In the genomic region with DNA sequence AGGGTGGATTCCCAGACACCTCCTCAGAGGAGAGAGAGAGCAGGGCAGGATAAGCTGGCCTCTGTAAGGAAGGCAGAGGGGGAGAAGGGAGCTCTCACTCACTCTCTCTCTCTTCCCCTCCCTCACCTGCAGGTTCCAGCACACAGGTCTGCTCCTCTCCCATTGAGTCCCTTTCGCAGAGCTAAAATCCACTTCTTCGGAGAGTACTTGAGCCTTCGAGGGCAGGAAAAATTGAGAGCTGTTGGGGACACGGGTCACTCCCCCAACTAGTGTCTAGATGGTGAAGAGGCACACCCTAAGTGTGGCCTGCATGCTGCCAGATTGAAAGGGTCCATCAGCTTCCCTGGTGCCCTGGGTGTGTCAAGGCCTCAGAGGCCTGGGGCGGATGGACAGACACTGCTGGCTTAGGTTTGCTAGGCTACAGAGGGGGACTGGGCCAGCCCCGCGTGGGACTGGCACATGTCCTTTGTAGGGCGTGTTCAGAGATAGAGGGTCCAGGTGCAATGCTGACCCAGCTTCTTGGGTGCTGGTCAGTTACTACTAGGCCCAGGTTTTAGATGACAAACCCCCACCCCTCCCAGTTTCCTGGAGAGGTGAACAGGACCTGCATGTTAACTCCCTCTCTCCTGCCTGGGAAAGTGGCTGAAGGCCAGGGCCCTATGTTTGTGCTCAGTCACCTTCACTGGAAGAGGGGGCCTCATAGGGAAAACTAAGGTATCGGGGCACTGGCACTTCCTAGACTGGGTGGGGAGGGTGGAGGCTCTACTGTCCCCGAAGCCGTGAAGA, we compare ENCODE assay signal across 11 mouse cellular contexts. TPM values are rescaled to one million over a fixed set of nuclear protein-coding genes. Genes with fewer than 3 reads are reported as not detected.
DNase-seq lines count a peak whose midpoint lies in the region; ATAC-seq and TF ChIP-seq lines count a peak whose summit lies in the region.
"Had no signal": no experiment of that assay in that cellular context is flagged by ENCODE, and none has a peak within 500 bp of the region (broad histone marks: within the 10 kb centered on the region; RNA-seq: fewer than 3 reads in every experiment).

No protein-coding gene starts in this region.

- H3K4me1 ChIP-seq in embryonic facial prominence, embryonic 12.5 days, result no peaks in the 10 kb centered on the region
- peaks cover 27% of the 10 kb centered on the region for H3K4me1 ChIP-seq in embryonic facial prominence, embryonic 10.5 days
- peaks cover 23% of the 10 kb centered on the region for H3K4me1 ChIP-seq in kidney, embryonic 14.5 days (ENCODE audit: control insufficient read depth, insufficient read depth, low read length)
- peaks cover 18% of the 10 kb centered on the region for H3K4me1 ChIP-seq in midbrain, embryonic 10.5 days
- H3K4me1 ChIP-seq in midbrain, embryonic 16.5 days (ENCODE audit: control insufficient read depth, insufficient read depth, low read length), result no peaks in the 10 kb centered on the region
- no peaks in the 10 kb centered on the region for H3K4me1 ChIP-seq in stomach, postnatal 0 days (replicated peaks; ENCODE audit: control insufficient read depth, insufficient read depth)

- peak overlapping the region; percentile 20; the same call in 1 of the 2 replicates for H3K27ac ChIP-seq in embryonic facial prominence, embryonic 12.5 days
- H3K27ac ChIP-seq in embryonic facial prominence, embryonic 10.5 days (replicated peaks), result no peak overlapping the region
- peak overlapping the region; percentile 43; the same call in 1 of the 2 replicates for H3K27ac ChIP-seq in kidney, embryonic 14.5 days (ENCODE audit: low read depth, low read length)
- 0 out of 2 replicates have a peak overlapping the region, but pooled peaks have one; percentile 33 for H3K27ac ChIP-seq in midbrain, embryonic 10.5 days (replicated peaks)
- H3K27ac ChIP-seq in midbrain, embryonic 16.5 days (ENCODE audit: low read length), result no peak overlapping the region; the same call in 1 of the 2 replicates
- no peak overlapping the region for H3K27ac ChIP-seq in stomach, postnatal 0 days (replicated peaks)
- H3K27ac ChIP-seq: heart, adult 2 months had no signal

- no peak overlapping the region for H3K9ac ChIP-seq in embryonic facial prominence, embryonic 12.5 days
- H3K9ac ChIP-seq in kidney, embryonic 14.5 days (ENCODE audit: low read depth, low read length), result no peak overlapping the region
- H3K9ac ChIP-seq in midbrain, embryonic 16.5 days (ENCODE audit: low read depth, low read length), result no peak overlapping the region
- no peak overlapping the region for H3K9ac ChIP-seq in stomach, postnatal 0 days (ENCODE audit: low read length)

- no peak for DNase-seq in embryonic facial prominence, embryonic 10.5 days (ENCODE audit: low spot score)
- no peak for DNase-seq in kidney, postnatal 10 days
- no peak for DNase-seq in midbrain, embryonic 10.5 days (ENCODE audit: low spot score)
- peak; percentile 51 for DNase-seq in stomach, postnatal 0 days (ENCODE audit: low spot score)
- no peak for DNase-seq in cerebellum, postnatal 36 days
- DNase-seq: heart, adult 2 months; right cerebral cortex, adult 18-20 months had no signal

- peaks cover 56% of the 10 kb centered on the region for H3K36me3 ChIP-seq in embryonic facial prominence, embryonic 12.5 days
- peaks cover 66% of the 10 kb centered on the region for H3K36me3 ChIP-seq in embryonic facial prominence, embryonic 10.5 days (replicated peaks)
- H3K36me3 ChIP-seq in kidney, embryonic 14.5 days (ENCODE audit: control insufficient read depth, insufficient read depth, low read length), result peaks cover 46% of the 10 kb centered on the region
- H3K36me3 ChIP-seq in midbrain, embryonic 10.5 days, result peaks cover 58% of the 10 kb centered on the region
- peaks cover 43% of the 10 kb centered on the region for H3K36me3 ChIP-seq in midbrain, embryonic 16.5 days (ENCODE audit: control insufficient read depth, insufficient read depth, low read length)
- H3K36me3 ChIP-seq in stomach, postnatal 0 days (ENCODE audit: control insufficient read depth, insufficient read depth, low read length), result peaks cover 6% of the 10 kb centered on the region

- no peak for ATAC-seq in embryonic facial prominence, embryonic 12.5 days (ENCODE audit: insufficient number of reproducible peaks, insufficient read depth, low FRiP score, low TSS enrichment)
- no peak for ATAC-seq in kidney, embryonic 14.5 days (ENCODE audit: low FRiP score, low TSS enrichment)
- ATAC-seq in midbrain, embryonic 16.5 days, result no peak
- ATAC-seq in stomach, postnatal 0 days (ENCODE audit: low FRiP score, low TSS enrichment), result peak; percentile 13; the same call in 1 of the 2 replicates
- ATAC-seq: activated CD4-positive, CD25-positive, alpha-beta regulatory T cell, adult 4 months had no signal

- H3K4me2 ChIP-seq in embryonic facial prominence, embryonic 12.5 days (replicated peaks), result no peak overlapping the region
- no peak overlapping the region for H3K4me2 ChIP-seq in kidney, embryonic 14.5 days (replicated peaks; ENCODE audit: low read depth, low read length)
- no peak overlapping the region for H3K4me2 ChIP-seq in midbrain, embryonic 16.5 days (ENCODE audit: low read length)
- no peak overlapping the region for H3K4me2 ChIP-seq in stomach, postnatal 0 days (replicated peaks; ENCODE audit: low read depth)

- no peak for TF ChIP-seq CTCF in stomach, postnatal 0 days (IDR thresholded peaks at IDR 0.05; ENCODE audit: low read depth)

- H3K4me3 ChIP-seq in embryonic facial prominence, embryonic 12.5 days, result no peak overlapping the region
- no peak overlapping the region for H3K4me3 ChIP-seq in embryonic facial prominence, embryonic 10.5 days
- H3K4me3 ChIP-seq in kidney, embryonic 14.5 days (ENCODE audit: low read length), result no peak overlapping the region
- H3K4me3 ChIP-seq in midbrain, embryonic 10.5 days, result no peak overlapping the region
- no peak overlapping the region for H3K4me3 ChIP-seq in midbrain, embryonic 16.5 days (ENCODE audit: low read depth, low read length)
- no peak overlapping the region for H3K4me3 ChIP-seq in stomach, postnatal 0 days (ENCODE audit: low read depth, low read length)
- H3K4me3 ChIP-seq: heart, adult 2 months had no signal

- no peaks in the 10 kb centered on the region for H3K9me3 ChIP-seq in embryonic facial prominence, embryonic 12.5 days
- no peaks in the 10 kb centered on the region for H3K9me3 ChIP-seq in embryonic facial prominence, embryonic 10.5 days
- no peaks in the 10 kb centered on the region for H3K9me3 ChIP-seq in kidney, embryonic 14.5 days (ENCODE audit: control insufficient read depth, low read length)
- no peaks in the 10 kb centered on the region for H3K9me3 ChIP-seq in midbrain, embryonic 10.5 days (replicated peaks)
- H3K9me3 ChIP-seq in midbrain, embryonic 16.5 days (replicated peaks; ENCODE audit: control insufficient read depth, low read length, poor library complexity, severe bottlenecking), result no peaks in the 10 kb centered on the region
- no peaks in the 10 kb centered on the region for H3K9me3 ChIP-seq in stomach, postnatal 0 days (ENCODE audit: control insufficient read depth, low read length)

- no peak for TF ChIP-seq EP300 in stomach, postnatal 0 days (optimal IDR thresholded peaks at IDR 0.05)

- no peaks in the 10 kb centered on the region for H3K27me3 ChIP-seq in embryonic facial prominence, embryonic 12.5 days
- H3K27me3 ChIP-seq in embryonic facial prominence, embryonic 10.5 days (replicated peaks; ENCODE audit: low read depth, poor library complexity, severe bottlenecking), result peaks cover 5% of the 10 kb centered on the region
- no peaks in the 10 kb centered on the region for H3K27me3 ChIP-seq in kidney, embryonic 14.5 days (ENCODE audit: control insufficient read depth, insufficient read depth, low read length)
- H3K27me3 ChIP-seq in midbrain, embryonic 10.5 days (ENCODE audit: low read depth, poor library complexity, severe bottlenecking), result no peaks in the 10 kb centered on the region
- no peaks in the 10 kb centered on the region for H3K27me3 ChIP-seq in midbrain, embryonic 16.5 days (ENCODE audit: control insufficient read depth, insufficient read depth, low read depth, low read length)
- H3K27me3 ChIP-seq in stomach, postnatal 0 days (ENCODE audit: control insufficient read depth, insufficient read depth, low read length), result no peaks in the 10 kb centered on the region

- WGBS in embryonic facial prominence, embryonic 12.5 days, result 90% methylated on average over 11 of the region's 11 CpGs
- 89% methylated on average over 11 of the region's 11 CpGs for WGBS in embryonic facial prominence, embryonic 10.5 days
- whole genome bisulfite sequencing in kidney, embryonic 14.5 days, result 69% methylated on average over 11 of the region's 11 CpGs
- 89% methylated on average over 11 of the region's 11 CpGs for WGBS in midbrain, embryonic 10.5 days
- 87% methylated on average over 11 of the region's 11 CpGs for WGBS in midbrain, embryonic 16.5 days
- 74% methylated on average over 11 of the region's 11 CpGs for WGBS in stomach, postnatal 0 days

RNA-seq across cellular contexts. Expression of a gene that starts 15.7 kb away (rescaled TPM):
- 27.5 and 30.4 TPM in 2 replicates for polyA plus RNA-seq in embryonic facial prominence, embryonic 12.5 days (2016; fragmentation: Nextera tagmentation; extraction: Ambion mirVana)
- polyA plus RNA-seq in embryonic facial prominence, embryonic 10.5 days (2016; fragmentation: Nextera tagmentation; extraction: Ambion mirVana), result 12.9 and 16.0 TPM in 2 replicates
- polyA plus RNA-seq in kidney, embryonic 14.5 days (2014; fragmentation: Nextera tagmentation; extraction: Ambion mirVana), result 30.0 and 46.5 TPM in 2 replicates
- polyA plus RNA-seq in midbrain, embryonic 10.5 days (2016; fragmentation: Nextera tagmentation; extraction: Ambion mirVana), result 9.7 and 15.3 TPM in 2 replicates
- polyA plus RNA-seq in midbrain, embryonic 16.5 days (2015; fragmentation: Nextera tagmentation; extraction: Ambion mirVana), result 24.1 and 27.5 TPM in 2 replicates
- polyA plus RNA-seq in stomach, postnatal 0 days (2015; fragmentation: Nextera tagmentation; extraction: Ambion mirVana), result 29.8 and 39.0 TPM in 2 replicates

RNA-seq across cellular contexts. Expression of a gene that starts 15.7 kb away (rescaled TPM):
- 50.3 and 50.9 TPM in 2 replicates for polyA plus RNA-seq in embryonic facial prominence, embryonic 12.5 days (2016; fragmentation: Nextera tagmentation; extraction: Ambion mirVana)
- polyA plus RNA-seq in embryonic facial prominence, embryonic 10.5 days (2016; fragmentation: Nextera tagmentation; extraction: Ambion mirVana), result 35.5 and 42.5 TPM in 2 replicates
- polyA plus RNA-seq in kidney, embryonic 14.5 days (2014; fragmentation: Nextera tagmentation; extraction: Ambion mirVana), result 14.7 and 18.3 TPM in 2 replicates
- 40.8 and 58.6 TPM in 2 replicates for polyA plus RNA-seq in midbrain, embryonic 10.5 days (2016; fragmentation: Nextera tagmentation; extraction: Ambion mirVana)
- polyA plus RNA-seq in midbrain, embryonic 16.5 days (2015; fragmentation: Nextera tagmentation; extraction: Ambion mirVana), result 164 and 171 TPM in 2 replicates
- 6.7 and 7.2 TPM in 2 replicates for polyA plus RNA-seq in stomach, postnatal 0 days (2015; fragmentation: Nextera tagmentation; extraction: Ambion mirVana)

RNA-seq across cellular contexts. Expression of a gene that starts 34.6 kb away (rescaled TPM):
- polyA plus RNA-seq in embryonic facial prominence, embryonic 12.5 days (2016; fragmentation: Nextera tagmentation; extraction: Ambion mirVana), result 14.4 TPM in 2 replicates
- 8.3 and 9.4 TPM in 2 replicates for polyA plus RNA-seq in embryonic facial prominence, embryonic 10.5 days (2016; fragmentation: Nextera tagmentation; extraction: Ambion mirVana)
- polyA plus RNA-seq in kidney, embryonic 14.5 days (2014; fragmentation: Nextera tagmentation; extraction: Ambion mirVana), result 12.0 and 14.6 TPM in 2 replicates
- polyA plus RNA-seq in midbrain, embryonic 10.5 days (2016; fragmentation: Nextera tagmentation; extraction: Ambion mirVana), result 8.6 and 9.0 TPM in 2 replicates
- 18.4 and 19.4 TPM in 2 replicates for polyA plus RNA-seq in midbrain, embryonic 16.5 days (2015; fragmentation: Nextera tagmentation; extraction: Ambion mirVana)
- 4.9 and 5.4 TPM in 2 replicates for polyA plus RNA-seq in stomach, postnatal 0 days (2015; fragmentation: Nextera tagmentation; extraction: Ambion mirVana)

RNA-seq across cellular contexts. Expression of a gene that starts 49.3 kb away (rescaled TPM):
- polyA plus RNA-seq in embryonic facial prominence, embryonic 12.5 days (2016; fragmentation: Nextera tagmentation; extraction: Ambion mirVana), result 1.5 and 1.8 TPM in 2 replicates
- 0.17 TPM in 1 of 2 replicates, not detected in the other for polyA plus RNA-seq in embryonic facial prominence, embryonic 10.5 days (2016; fragmentation: Nextera tagmentation; extraction: Ambion mirVana)
- 0.24 TPM in 1 of 2 replicates, not detected in the other for polyA plus RNA-seq in kidney, embryonic 14.5 days (2014; fragmentation: Nextera tagmentation; extraction: Ambion mirVana)
- 0.20 TPM in 1 of 2 replicates, not detected in the other for polyA plus RNA-seq in midbrain, embryonic 10.5 days (2016; fragmentation: Nextera tagmentation; extraction: Ambion mirVana)
- 0.20 TPM in 1 of 2 replicates, not detected in the other for polyA plus RNA-seq in midbrain, embryonic 16.5 days (2015; fragmentation: Nextera tagmentation; extraction: Ambion mirVana)
- 0.47 and 0.80 TPM in 2 replicates for polyA plus RNA-seq in stomach, postnatal 0 days (2015; fragmentation: Nextera tagmentation; extraction: Ambion mirVana)

RNA-seq across cellular contexts. Expression of a gene that starts 51.2 kb away (rescaled TPM):
- polyA plus RNA-seq in embryonic facial prominence, embryonic 12.5 days (2016; fragmentation: Nextera tagmentation; extraction: Ambion mirVana), result 10.5 and 10.9 TPM in 2 replicates
- polyA plus RNA-seq in embryonic facial prominence, embryonic 10.5 days (2016; fragmentation: Nextera tagmentation; extraction: Ambion mirVana), result 11.5 and 12.2 TPM in 2 replicates
- polyA plus RNA-seq in kidney, embryonic 14.5 days (2014; fragmentation: Nextera tagmentation; extraction: Ambion mirVana), result 13.9 and 20.9 TPM in 2 replicates
- 5.1 and 5.4 TPM in 2 replicates for polyA plus RNA-seq in midbrain, embryonic 10.5 days (2016; fragmentation: Nextera tagmentation; extraction: Ambion mirVana)
- 13.7 and 16.6 TPM in 2 replicates for polyA plus RNA-seq in midbrain, embryonic 16.5 days (2015; fragmentation: Nextera tagmentation; extraction: Ambion mirVana)
- polyA plus RNA-seq in stomach, postnatal 0 days (2015; fragmentation: Nextera tagmentation; extraction: Ambion mirVana), result 15.6 and 17.0 TPM in 2 replicates

Comparison
In these comparisons a context has a peak if more than half of its experiments do, and no peak if none do; other contexts are left out.
1. H3K27ac ChIP-seq: peak in embryonic facial prominence, embryonic 12.5 days (single experiment), kidney, embryonic 14.5 days (single experiment) and midbrain, embryonic 10.5 days (single experiment); none in embryonic facial prominence, embryonic 10.5 days (single experiment), midbrain, embryonic 16.5 days (single experiment) and stomach, postnatal 0 days (single experiment).